Mouse (Mus musculus) adipocyte (in vitro differentiated cells): Measurements from ENCODE around the gene Il16.

Source experiments
- DNase-seq: peaks from one replicate; pipeline ENCODE4 v3.0.0-alpha.2; 2016; ENCODE audit warnings: low spot score

Il16 gene

GRCm38 (mm10) chr7:83609891-83610290 is 135.6 kb downstream of the Il16 start:
- no peak for DNase-seq

- no peak for DNase-seq
Observed at GRCm38 (mm10) chr7:83606796-83607195, 138.7 kb downstream of the Il16 start.

- DNase-seq = no peak
Observed at GRCm38 (mm10) chr7:83604180-83604944, 141.2 kb downstream of the Il16 start.

- DNase-seq = peak; percentile 29
Observed at GRCm38 (mm10) chr7:83599913-83600286, 145.6 kb downstream of the Il16 start.

GRCm38 (mm10) chr7:83598997-83599912 is 146.3 kb downstream of the Il16 start:
- DNase-seq = no peak

- DNase-seq = no peak
Observed at GRCm38 (mm10) chr7:83597063-83597462, 148.5 kb downstream of the Il16 start.

GRCm38 (mm10) chr7:83594056-83594455 is 151.5 kb downstream of the Il16 start:
- DNase-seq = no peak
